Mouse (Mus musculus): ENCODE results near the gene Rraga. TPM values are rescaled to one million over a fixed set of nuclear protein-coding genes. Genes with fewer than 3 reads are reported as not detected.
"Not testable (repeated sequence)": the region's sequence is repeated elsewhere in the genome, so short reads cannot be mapped to it uniquely, and the experiment has no call there.

Gene Rraga
- total and polyA plus RNA-seq, 2 experiments from 2014 or later, result 31.3 to 135 TPM

DNA sequence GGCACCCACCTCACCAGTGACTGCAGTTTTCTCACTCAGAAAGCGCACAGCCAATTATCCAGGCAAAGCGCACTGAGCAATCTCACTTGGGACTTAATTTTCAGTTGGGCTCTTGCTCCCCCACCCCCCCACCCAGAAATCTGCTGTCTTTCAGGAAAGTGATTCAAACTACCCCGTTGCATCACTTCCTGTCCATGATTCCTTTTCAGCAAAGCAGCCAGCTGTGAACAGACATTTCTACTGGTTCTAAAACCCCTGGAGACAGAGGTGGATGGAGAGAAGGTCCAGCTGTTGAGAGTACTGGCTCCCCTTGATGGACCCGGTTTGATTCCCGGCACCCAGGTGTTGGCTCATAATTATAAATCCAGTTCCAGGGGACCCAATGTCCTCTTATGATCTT is 50.0 kb downstream of the Rraga start:
- no peaks in the 10 kb centered on the region for H3K4me1 ChIP-seq (ENCODE audit: insufficient read depth, low read length)

DNA sequence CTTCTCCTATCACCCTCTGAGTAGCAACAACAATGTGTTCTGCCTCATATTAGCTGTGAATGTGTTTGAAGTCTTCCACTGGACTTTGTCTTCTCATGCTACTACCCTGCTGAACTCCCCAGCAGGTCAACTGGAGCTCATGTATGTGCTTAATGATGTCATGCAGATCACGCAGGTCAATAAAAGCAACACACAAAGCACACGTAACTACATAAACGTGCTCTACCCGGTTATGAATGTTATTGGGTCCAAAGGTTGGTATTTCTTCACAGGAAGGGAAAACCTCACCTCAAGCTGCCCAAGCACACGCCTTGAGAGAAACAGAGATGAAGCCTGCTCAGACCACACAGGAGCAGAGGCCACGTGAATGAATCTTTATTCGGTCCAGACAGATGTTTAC is 51.0 kb downstream of the Rraga start:
- H3K9me3 ChIP-seq (ENCODE audit: low read length); H3K27me3 ChIP-seq (ENCODE audit: insufficient read depth, low read length); H3K4me1 ChIP-seq (ENCODE audit: insufficient read depth, low read length); H3K4me3 ChIP-seq (ENCODE audit: low read length); DNase-seq (ENCODE audit: low spot score); H3K27ac ChIP-seq; H3K36me3 ChIP-seq (ENCODE audit: insufficient read depth, low read length); H3K4me2 ChIP-seq (ENCODE audit: low read depth, low read length); ATAC-seq; H3K9ac ChIP-seq (replicated peaks; ENCODE audit: low read length): not testable (repeated sequence)
- WGBS, result 88% methylated on average over 7 of the region's 7 CpGs

More for the DNA sequence above, 50.0 kb downstream of the Rraga start:
- ATAC-seq (no peak), DNase-seq (ENCODE audit: low spot score) (no peak)
- H3K27ac ChIP-seq, result no peak overlapping the region
- TF ChIP-seq CTCF (IDR thresholded peaks at IDR 0.05; ENCODE audit: low read depth), result no peak
- H3K9me3 ChIP-seq (ENCODE audit: low read length), result no peaks in the 10 kb centered on the region
- H3K4me3 ChIP-seq (ENCODE audit: low read length), result no peak overlapping the region
- no peak overlapping the region for H3K9ac ChIP-seq (replicated peaks; ENCODE audit: low read length)
- H3K27me3 ChIP-seq (ENCODE audit: insufficient read depth, low read length), result no peaks in the 10 kb centered on the region
- 90% methylated on average over 5 of the region's 5 CpGs for WGBS
- no peak overlapping the region for H3K4me2 ChIP-seq (ENCODE audit: low read depth, low read length)
- H3K36me3 ChIP-seq (ENCODE audit: insufficient read depth, low read length), result no peaks in the 10 kb centered on the region

Other genes with a start within 250 kb of the Rraga start
- not detected in 2 replicates for gene Saxo1, start 17.3 kb upstream of the Rraga start, total RNA-seq (2014; rRNA removed)
- gene Saxo1, start 17.3 kb upstream of the Rraga start, polyA plus RNA-seq (2015; fragmentation: Nextera tagmentation; extraction: Ambion mirVana), result not detected in 2 replicates
- gene Haus6, start 36.4 kb downstream of the Rraga start, total RNA-seq (2014; rRNA removed), result 3.6 and 15.2 TPM in 2 replicates
- 5.1 and 6.3 TPM in 2 replicates for gene Haus6, start 36.4 kb downstream of the Rraga start, polyA plus RNA-seq (2015; fragmentation: Nextera tagmentation; extraction: Ambion mirVana)
- gene Plin2, start 94.4 kb downstream of the Rraga start, total RNA-seq (2014; rRNA removed), result 42.7 and 48.8 TPM in 2 replicates
- gene Plin2, start 94.4 kb downstream of the Rraga start, polyA plus RNA-seq (2015; fragmentation: Nextera tagmentation; extraction: Ambion mirVana), result 37.3 and 38.6 TPM in 2 replicates
- gene Dennd4c, start 172.9 kb downstream of the Rraga start, total RNA-seq (2014; rRNA removed), result 8.8 and 14.3 TPM in 2 replicates
- gene Dennd4c, start 172.9 kb downstream of the Rraga start, polyA plus RNA-seq (2015; fragmentation: Nextera tagmentation; extraction: Ambion mirVana), result 3.2 and 4.3 TPM in 2 replicates